Mouse (Mus musculus) urinary bladder, adult 18-20 months (tissue): ENCODE measurements around the gene Kcnq4.

Source experiments
- DNase-seq, 2 experiments: peaks; one replicate each; pipeline ENCODE4 v3.0.0; 2022; ENCODE audit warnings: low spot score in 2 of 2, mixed read lengths in 2 of 2

Kcnq4 gene

DNA sequence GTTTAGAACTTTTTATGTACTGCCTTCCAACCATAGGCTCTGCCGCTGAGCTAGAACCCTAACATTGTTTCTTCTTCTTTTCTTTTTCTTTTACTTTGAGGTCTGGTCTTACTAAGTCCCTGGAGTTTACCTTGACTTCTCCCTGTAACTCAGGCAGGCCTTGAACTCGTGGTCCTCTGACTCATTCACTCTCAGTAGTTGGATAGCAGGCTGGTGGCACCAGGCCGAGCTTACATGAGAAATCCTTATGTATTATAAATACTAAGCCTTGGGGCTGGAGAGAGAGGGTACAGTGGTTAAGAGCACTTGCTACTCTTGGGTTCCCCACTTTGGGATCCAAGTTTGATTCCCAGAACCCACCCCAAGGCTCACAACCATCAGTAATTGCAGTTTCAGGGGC, 74.8 kb downstream of the Kcnq4 start:
- no peak for DNase-seq

DNA sequence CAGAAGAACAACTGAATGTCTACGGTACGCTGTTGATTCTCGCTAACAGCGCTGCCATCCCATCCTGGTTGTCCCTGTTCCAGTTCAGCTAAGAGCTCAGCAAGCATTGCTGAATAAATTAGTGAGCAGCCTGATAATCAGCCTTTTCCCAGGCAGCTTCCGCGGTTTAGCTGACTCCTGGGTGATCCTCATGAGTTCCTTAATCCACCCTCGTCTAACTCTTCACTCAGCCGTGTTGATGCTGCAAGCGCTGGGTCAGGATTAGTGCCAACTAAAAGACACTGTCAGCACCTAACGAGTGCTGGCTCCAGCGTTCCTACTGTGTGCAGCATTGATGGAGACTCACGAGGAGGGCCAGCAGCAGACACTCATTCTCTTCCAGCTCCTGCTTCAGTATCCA, 77.4 kb downstream of the Kcnq4 start:
- DNase-seq, result no peak

DNA sequence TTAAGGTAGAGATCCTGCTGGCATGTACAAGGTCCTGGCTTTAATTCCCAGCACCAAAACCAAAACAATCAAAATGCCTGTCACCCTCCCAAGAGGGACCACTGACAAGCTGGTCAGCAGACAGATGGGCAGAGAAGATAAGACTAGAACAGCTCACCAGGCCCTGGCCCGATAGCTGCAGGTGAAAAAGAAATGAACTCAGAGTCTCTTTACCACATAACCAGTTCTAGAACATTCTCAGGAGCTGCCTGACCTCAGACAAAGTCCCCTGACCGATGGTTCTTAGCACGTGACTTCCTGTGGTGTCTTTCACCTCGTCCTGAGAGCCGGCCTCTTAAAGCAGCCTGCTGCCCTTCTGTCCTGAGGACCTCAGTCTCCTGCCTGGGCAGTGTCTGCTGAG, 78.8 kb downstream of the Kcnq4 start:
- no peak for DNase-seq

DNA sequence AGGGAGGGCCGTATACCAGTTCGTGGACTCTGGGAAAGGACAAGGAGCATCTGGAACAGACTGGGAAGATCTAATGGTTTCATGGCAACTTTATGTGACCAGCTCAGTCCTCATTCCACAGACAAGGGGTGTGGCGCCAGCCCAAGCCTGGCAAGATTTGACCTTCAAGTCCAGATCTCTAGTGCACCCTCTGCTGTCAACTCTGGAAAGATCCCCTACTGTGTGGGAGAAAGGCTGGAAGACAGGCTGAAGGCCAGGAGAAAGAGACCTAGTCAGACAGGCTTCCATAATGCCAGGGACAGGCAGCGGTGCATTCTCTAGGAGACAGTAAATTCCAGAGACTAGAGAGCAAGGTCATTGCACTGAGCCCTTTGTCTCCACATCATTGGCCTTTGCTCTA, 79.9 kb downstream of the Kcnq4 start:
- no peak for DNase-seq

DNA sequence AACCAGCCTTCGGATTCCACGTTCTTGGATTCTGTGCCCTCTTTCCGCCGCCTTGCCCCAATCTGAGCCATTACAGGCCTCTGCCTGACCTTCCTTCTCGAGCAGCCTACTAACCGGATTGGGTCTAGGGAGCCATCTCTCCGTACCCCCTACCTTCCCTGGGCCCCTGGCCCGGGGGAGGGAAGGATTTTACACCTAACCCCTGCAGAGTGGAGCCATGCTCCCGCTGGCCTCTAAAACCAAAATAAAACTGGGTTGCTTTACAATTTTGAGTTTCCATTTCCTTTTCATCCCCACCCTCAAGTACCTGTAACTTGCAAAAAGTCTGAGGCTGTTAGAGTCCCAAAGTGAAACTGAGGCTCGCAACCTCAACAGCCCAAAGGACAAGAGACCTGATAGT, 80.9 kb downstream of the Kcnq4 start:
- DNase-seq, result no peak

DNA sequence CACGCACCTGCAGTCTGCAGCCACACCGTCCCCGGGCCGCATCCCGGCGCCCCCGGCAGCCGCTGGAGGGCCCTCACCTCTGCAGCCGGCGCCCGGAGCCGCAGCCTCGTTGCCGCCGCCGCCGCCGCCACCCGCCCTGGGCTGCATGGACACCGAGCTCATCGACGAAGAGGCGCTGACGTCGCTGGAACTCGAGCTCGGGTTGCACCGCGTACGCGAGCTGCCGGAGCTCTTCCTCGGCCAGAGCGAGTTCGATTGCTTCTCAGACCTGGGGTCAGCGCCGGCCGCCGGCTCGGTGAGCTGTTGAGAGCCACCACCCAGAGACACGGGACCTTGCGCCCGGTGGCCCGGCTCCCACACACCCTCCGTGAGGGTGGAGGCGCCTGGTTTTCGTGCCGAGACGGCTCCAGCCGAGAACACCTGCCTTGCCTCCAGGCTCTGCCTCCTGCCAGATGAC, 81.3 kb downstream of the Kcnq4 start:
- peak; percentile 32 to 68 for DNase-seq

DNA sequence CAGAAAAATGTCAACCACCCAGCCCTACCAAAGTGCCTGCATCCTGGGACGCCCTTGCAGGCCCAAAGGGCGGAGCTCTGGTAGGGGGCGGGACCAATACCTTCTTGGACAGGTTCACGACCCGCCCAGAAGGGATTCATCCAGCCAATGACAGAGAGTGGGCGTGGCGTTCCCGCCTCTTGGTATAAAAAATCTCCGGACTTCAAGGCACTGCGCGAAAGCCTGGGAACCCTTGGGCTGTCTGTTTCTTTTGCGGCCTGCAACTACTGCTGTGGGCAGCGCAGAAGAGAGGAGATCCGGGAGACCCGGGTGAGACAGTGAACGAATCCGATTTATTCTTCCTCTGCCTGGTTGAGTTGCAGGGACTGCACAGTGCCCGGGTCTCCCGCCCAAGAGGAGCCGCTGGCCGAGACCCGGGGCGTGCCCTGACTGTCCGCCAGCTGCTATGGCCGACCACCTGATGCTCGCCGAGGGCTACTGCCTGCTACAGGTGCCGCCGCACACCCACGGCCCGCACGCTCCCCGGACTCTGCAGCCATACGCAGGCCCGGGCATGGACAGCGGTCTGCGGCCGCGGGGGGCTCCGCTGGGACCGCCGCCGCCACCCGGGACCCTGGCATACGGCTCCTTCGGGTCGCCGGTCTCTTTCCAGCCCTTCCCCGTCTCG, 81.9 kb downstream of the Kcnq4 start, which contains the start of gene Cited4:
Gene Cited4 (plus strand): TSS at position 215 of the 667 bp plus-strand sequence.
- peak; percentile 84 for DNase-seq

DNA sequence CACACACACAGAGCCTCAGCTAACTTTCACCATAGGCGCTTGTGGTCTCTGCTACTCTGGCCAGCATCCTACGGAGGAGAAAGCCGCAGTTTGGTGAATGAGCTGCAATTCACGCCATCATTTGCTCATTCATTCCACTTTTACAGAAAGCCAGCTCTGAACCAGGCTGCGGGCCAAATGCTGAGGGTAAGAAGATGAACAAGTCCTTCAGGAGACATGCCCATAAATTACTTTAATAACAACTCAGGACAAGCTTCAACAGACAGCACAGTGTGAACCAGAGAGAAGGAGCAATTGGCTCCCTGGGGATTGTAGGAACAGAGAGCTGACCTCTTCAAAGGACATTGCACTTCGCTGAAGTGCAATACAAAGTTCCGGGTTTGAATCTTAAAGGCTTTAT, 82.6 kb downstream of the Kcnq4 start:
- no peak for DNase-seq

DNA sequence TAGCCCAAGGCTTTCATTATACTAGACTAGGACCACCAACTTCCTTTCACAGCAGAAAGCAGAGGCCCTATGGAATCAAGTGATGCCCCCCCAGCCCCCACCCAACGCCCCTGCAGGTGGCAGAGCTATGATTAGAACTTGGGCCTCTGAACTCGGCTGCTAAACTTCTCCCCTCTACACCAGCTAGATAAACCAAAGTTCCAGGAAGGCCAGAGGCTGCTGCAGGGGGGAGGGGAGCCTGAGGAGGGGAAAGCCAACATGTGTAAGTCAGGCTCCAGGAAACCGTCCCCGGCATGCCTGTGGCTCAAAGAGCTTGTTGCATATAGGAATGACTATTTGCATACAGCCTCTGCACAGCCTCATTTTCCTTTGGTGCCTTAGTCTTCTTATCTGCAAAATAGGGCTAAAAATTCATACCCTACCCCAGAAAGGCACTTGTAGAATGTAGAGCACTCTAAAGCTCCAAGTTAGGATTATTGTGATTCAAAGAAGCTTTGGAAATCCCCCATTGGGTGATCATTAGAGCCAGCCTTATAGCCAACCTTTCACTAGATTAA, 83.2 kb downstream of the Kcnq4 start:
- DNase-seq, result no peak

DNA sequence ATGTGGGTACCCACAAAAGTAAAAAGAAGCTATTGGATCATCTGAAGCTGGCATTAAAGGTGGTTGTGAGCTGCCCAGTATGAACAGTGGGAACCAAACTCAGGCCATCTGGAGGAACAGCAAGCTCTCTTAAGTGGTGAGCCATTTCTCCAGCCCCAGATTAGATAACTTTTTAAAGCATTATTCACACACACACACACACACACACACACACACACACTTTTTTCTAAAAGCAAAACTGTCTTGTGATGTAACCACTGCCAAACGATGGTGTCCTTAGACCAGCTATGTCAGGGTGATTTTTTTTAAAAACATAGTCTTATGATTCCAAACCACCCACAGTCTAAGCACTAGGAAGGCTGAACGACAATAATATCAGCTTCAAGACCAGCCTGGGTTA, 83.8 kb downstream of the Kcnq4 start:
- no peak for DNase-seq

DNA sequence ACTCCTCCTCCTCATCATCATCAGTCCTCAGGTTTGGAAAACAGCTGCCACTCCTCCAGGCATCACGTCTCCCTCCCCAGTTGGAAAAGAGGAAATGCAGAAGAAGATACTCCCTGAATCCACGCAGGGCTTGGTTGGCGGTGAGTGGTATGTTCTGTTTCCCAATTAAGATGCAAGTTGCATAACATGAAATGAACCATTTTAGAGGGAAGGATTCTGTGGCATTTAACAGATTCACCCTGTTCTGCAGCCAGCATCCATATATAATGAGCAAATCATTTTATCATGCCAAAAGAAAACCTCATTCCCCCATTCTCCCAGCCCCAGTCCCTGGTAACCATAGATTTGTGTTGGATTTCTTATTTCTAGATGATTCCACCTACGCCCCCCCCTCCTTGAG, 87.9 kb downstream of the Kcnq4 start:
- no peak for DNase-seq

DNA sequence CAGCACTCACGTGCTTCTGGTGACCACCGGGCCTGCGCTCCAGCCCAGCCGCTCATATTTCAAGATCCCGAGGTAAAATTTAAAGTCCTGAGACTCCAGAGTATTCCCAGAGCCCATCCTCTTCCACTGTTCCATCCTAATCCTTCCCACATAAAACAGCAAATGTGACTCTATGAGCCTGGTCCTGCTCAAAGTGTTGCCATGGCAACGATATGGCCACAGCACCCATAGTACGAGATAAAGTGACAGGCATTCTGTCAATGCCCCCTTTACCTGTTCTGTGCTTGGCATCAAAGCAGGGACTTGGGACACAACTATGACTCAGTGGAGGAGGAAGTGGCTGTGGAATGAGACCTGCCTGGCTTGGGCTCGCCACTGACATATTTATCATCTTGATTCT, 92.5 kb downstream of the Kcnq4 start:
- no peak for DNase-seq

DNA sequence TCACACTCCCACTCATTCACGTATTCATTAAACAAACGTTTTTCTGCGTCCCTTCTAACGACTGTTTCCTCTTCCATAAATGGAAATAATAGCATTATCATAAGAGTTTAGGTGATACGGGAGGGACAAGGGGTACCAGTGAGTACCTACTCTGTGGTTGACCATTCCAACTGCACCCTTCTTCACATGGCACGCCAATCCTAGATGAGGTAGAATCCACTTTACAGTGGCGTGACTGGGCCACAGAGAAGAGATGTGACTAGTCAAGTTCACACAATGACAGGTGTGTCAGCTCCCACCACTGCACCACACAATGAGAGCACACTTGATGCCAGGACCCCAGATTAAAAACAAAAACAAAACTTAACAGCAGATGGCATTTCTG, 98.2 kb downstream of the Kcnq4 start:
- DNase-seq, result no peak

DNA sequence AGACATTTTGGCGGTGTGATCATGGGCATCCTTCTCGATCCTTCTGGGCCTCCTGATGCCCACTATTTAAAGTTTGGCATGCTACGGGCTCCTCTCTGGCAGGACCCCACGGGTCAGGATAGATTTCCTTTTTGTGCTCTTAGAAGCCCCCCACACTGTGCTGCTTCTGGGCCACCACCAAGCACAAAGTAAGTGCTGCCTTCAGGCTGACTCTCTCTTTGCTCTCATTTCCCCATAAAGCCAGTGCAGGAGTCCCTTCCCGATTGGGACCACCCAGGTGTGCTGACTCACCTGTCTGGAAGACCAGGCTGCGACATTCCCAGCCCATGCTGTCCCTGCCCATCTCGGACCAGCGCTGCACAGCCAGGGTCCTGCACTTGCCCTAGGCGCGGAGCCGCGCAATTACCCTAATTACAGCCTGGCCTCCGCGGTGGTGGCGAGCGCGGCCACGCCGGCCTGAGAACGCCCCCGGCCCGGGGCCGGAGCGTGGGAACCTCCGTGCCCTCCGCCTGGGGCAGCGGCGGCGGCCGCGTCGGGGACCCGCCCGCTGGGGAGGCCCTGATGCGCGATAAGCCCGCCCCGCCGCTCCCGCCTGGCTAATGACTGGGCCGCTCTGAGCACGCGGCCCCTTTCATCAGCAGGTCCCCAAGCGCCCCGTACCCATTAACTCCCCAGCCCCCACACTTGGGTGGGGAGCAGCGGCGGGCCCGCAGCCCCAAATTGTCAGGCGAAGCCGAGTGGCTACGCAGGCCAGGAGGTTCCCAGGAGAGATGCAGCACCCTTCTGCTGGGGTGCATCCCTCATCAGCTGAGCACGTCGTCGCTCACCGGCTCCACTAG, 98.8 kb downstream of the Kcnq4 start:
- DNase-seq, result peak in 1 of 2 experiments; percentile 4
